Mouse (Mus musculus): ENCODE results near the gene Mms19. TPM values are rescaled to one million over a fixed set of nuclear protein-coding genes. Genes with fewer than 3 reads are reported as not detected.

The Mms19 gene
- polyA plus RNA-seq (2012; rRNA removed), result 82.3 and 85.4 TPM in 2 replicates

DNA sequence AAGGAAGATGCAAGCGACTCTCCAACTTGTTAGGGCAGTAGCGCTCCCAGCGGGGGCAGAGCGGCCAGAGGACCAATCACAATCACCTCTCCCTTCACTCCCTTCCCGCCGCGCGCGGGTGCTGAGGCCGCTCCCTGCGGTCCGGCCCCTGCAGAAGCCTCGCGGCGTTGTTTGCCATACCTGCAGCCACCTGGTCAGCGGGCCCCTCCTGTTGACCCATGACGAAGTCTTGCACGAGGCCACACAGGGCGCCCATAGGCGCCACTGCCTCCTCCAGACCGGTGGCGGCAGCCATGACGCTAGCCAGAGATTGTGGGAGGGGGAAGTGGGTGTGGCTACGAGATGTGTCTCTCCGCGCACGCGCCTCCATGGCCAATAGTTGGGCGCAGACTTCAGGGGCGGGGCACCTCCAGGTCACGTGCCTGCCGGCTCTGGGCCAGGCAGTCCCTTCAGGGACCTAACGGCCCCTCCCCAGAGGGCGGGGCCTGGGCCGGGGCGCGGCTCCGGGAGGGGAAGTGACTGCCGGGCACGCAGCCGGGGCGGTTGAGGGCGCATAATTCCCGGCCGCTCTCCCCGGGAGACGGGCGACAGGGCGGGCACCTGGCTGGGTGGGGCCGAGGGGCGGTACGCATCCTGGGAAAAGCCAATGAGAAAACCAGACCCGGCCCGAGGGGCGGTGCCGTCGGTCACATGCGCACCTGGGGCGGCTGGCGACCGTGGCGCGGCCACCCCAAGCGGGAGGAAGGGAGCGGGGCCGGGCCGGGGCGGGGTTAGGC is at the start of gene Mms19:
Gene Mms19, minus strand, starts transcription at position 339 of the 776 bp plus-strand sequence.

DNA sequence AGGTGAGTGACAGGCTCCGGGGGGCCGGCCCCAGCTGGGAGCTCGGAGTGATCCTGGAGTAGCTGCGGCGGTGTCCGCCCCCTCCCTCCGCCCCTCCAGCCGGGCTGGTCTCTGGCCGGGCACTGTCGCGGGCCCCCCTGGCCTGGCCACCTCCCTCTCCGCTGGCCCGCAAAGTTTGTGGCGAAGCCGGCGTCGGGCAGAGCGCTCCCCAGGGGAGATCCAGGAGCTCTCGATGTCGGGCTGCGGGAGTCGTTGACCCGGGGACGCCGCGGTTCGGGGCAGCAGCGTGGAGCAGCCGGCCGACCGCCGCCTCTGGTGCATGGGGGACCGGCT is 604 bp upstream of the Mms19 start, which contains the start of gene Ubtd1:
Gene Ubtd1, plus strand, starts transcription at position 169 of the 333 bp plus-strand sequence.

DNA sequence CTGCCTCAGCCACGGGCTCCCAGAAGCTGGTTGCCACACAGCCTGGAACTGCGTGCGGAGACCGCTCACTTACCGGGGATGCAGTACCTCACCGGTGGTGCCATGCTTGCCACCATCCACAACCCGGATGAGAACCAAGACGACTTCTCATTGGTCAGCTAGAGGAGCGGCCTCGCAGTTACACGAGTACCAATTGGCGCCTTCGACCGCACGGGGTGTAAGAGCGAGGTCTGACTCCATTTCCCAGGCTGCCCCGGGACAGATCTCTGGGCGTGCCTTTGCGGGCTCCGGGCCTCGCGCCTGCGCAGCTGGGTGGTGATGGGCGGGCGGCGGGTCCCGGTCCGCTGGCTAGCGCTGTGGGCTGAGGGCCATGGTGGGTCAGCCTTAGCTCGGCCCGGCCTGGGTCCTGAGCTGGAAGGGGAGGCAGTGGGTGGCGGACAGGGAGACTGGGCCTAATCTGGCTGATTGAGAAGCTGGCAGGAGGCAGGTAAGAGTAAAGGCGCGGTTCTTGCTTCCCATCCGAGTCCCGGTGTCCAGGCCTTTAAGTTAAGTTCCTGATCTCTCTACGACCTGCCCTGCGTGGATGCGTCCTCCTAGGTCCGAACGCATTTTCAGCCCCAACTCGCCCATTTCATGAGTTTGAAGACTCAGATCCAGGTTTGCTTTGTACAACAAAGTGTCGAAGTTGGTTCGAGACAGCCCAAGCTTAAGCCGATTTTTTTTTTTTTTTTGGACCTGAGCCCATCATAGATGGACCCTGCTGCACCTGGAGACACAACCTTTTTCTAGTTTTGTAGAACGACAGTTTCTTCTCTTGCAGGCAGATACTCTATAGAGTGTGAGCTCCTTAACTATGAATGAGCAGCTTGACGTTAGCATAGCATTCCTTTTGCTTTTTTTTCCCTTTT is 47.5 kb downstream of the Mms19 start, which contains the start of the genes Exosc1 and Zdhhc16:
Gene Exosc1, minus strand, starts transcription at position 245 of the 908 bp plus-strand sequence.
Gene Zdhhc16, plus strand, starts transcription at position 302 of the 908 bp plus-strand sequence.

DNA sequence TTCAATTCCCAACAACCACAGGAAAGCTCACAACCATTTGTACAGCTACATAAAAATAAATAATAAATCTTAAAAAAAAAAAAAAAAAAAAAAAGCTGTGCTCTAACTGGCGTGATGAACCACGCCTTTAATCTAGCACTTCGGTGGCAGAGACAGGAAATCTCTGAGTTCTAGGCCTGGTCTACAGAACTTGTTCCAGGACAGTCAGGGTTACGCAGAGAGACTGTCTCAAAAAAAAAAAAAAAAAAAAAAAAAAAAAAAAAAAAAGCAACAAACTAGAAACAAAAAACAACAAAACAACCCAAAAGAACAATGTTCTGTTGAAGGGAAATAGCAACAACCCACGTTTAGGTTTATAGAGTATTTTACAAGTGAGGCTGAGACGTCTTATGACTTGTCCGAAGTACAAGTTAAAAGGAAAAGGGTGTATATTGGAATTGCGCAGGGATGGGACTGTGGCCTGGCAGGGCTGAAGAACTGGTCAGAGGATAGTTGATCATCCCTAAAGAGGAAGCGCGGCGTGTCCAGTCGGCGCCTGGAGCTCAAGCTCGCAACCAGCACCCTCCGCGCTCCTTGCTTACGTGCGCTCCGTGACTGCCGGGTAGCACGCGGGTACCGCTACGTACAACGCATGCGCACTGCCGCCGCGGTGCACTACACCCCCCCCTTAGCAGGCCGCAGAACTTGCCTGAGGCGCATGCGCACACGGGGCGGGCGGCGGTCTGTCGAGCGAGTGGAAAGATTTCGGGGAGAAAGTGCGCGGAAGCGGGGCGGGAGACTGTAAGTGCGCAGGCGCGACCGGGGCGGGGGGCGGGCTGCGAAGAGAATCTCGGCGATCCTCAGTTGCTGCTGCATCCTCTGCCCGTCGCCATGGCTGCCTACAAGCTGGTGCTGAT is 69.5 kb downstream of the Mms19 start, which contains the start of gene Pgam1:
Gene Pgam1, plus strand, starts transcription at position 746 of the 896 bp plus-strand sequence.

DNA sequence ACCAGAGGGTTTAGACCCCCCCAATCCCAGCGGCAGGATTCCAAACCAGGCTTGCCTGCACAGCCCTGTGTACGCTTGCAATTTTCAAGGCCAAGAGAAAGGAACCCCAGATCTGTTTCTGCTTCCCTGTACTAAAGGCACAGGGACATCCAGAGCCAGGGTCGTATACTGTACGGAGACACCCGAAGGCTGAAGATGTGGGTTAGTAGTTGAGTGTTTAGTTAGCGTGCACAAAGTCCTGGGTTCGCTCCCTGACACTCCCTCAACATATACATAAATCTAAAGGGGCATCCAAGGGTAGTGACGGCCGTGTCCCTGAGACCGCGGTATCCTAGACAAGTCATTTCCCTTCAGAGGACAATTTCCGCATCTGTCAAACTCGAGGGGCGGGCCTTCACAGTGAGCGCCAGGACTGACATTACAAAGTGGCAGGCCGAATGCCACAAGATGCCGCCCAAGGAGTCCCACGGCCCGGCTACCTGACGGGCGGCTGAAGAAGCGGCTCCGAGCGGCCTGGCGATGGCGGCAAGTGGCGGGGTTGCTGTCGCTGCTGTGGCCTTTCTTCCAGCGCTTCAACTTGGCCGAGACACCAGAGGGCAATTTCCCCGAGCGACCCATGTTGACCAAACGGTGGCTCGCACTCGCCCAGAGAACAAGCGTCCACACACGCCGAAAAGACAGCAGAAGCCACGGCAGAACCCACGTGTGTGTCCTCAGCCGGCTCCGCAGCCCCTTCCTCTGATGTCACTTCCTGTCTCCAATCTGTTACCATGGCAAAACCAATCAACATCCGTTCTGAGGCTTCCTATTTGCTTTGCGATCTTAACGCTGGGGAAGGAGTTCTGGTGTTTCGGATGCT is 85.3 kb downstream of the Mms19 start, which contains the start of gene Rrp12:
Gene Rrp12, minus strand, starts transcription at position 714 of the 859 bp plus-strand sequence.

Other genes with a start within 250 kb of the Mms19 start
- gene Slit1, start 237.5 kb downstream of the Mms19 start, polyA plus RNA-seq (2012; rRNA removed), result 0.73 and 1.0 TPM in 2 replicates
- gene Arhgap19, start 179.1 kb downstream of the Mms19 start, polyA plus RNA-seq (2012; rRNA removed), result 4.7 and 5.5 TPM in 2 replicates
- gene Frat1, start 151.2 kb downstream of the Mms19 start, polyA plus RNA-seq (2012; rRNA removed), result 9.9 and 18.1 TPM in 2 replicates
- 12.5 and 21.6 TPM in 2 replicates for gene Frat2, start 133.0 kb downstream of the Mms19 start, polyA plus RNA-seq (2012; rRNA removed)
- 8.8 and 10.5 TPM in 2 replicates for gene Rrp12, start 85.0 kb downstream of the Mms19 start, polyA plus RNA-seq (2012; rRNA removed)
- 425 and 465 TPM in 2 replicates for gene Pgam1, start 69.2 kb downstream of the Mms19 start, polyA plus RNA-seq (2012; rRNA removed)
- 16.1 and 22.0 TPM in 2 replicates for gene Exosc1, start 47.7 kb downstream of the Mms19 start, polyA plus RNA-seq (2012; rRNA removed)
- gene Zdhhc16, start 47.7 kb downstream of the Mms19 start, polyA plus RNA-seq (2012; rRNA removed), result 117 and 123 TPM in 2 replicates
- gene Ubtd1, start 606 bp upstream of the Mms19 start, polyA plus RNA-seq (2012; rRNA removed), result 43.5 and 47.5 TPM in 2 replicates
- gene Ankrd2, start 54.8 kb upstream of the Mms19 start, polyA plus RNA-seq (2012; rRNA removed), result 0.46 and 0.90 TPM in 2 replicates
- 2.8 and 3.7 TPM in 2 replicates for gene Hoga1, start 64.5 kb upstream of the Mms19 start, polyA plus RNA-seq (2012; rRNA removed)
- 0.51 and 0.58 TPM in 2 replicates for gene 4933411K16Rik, start 71.1 kb upstream of the Mms19 start, polyA plus RNA-seq (2012; rRNA removed)
- gene Morn4, start 105.2 kb upstream of the Mms19 start, polyA plus RNA-seq (2012; rRNA removed), result 12.2 and 12.9 TPM in 2 replicates
- gene Pi4k2a, start 109.3 kb upstream of the Mms19 start, polyA plus RNA-seq (2012; rRNA removed), result 55.5 and 57.1 TPM in 2 replicates
- gene Avpi1, start 147.9 kb upstream of the Mms19 start, polyA plus RNA-seq (2012; rRNA removed), result 62.2 and 67.3 TPM in 2 replicates
- gene Marveld1, start 166.2 kb upstream of the Mms19 start, polyA plus RNA-seq (2012; rRNA removed), result 148 and 163 TPM in 2 replicates
- gene Zfyve27, start 182.8 kb upstream of the Mms19 start, polyA plus RNA-seq (2012; rRNA removed), result 43.0 and 46.5 TPM in 2 replicates
- 2.8 and 3.0 TPM in 2 replicates for gene Sfrp5, start 221.1 kb upstream of the Mms19 start, polyA plus RNA-seq (2012; rRNA removed)